Mouse (Mus musculus) embryo, embryonic 9.5 days (tissue): ENCODE results near the gene Nmnat2.

Experiments
- DNase-seq: peaks from one replicate; pipeline ENCODE4 v3.0.0-alpha.2; 2017; ENCODE audit errors: extremely low spot score

Gene Nmnat2

GRCm38 (mm10) chr1:152954821-152955523, at the start of gene Nmnat2:
TSS of gene Nmnat2 (plus strand) at chr1:152954993.
- DNase-seq: peak; percentile 36

DNA sequence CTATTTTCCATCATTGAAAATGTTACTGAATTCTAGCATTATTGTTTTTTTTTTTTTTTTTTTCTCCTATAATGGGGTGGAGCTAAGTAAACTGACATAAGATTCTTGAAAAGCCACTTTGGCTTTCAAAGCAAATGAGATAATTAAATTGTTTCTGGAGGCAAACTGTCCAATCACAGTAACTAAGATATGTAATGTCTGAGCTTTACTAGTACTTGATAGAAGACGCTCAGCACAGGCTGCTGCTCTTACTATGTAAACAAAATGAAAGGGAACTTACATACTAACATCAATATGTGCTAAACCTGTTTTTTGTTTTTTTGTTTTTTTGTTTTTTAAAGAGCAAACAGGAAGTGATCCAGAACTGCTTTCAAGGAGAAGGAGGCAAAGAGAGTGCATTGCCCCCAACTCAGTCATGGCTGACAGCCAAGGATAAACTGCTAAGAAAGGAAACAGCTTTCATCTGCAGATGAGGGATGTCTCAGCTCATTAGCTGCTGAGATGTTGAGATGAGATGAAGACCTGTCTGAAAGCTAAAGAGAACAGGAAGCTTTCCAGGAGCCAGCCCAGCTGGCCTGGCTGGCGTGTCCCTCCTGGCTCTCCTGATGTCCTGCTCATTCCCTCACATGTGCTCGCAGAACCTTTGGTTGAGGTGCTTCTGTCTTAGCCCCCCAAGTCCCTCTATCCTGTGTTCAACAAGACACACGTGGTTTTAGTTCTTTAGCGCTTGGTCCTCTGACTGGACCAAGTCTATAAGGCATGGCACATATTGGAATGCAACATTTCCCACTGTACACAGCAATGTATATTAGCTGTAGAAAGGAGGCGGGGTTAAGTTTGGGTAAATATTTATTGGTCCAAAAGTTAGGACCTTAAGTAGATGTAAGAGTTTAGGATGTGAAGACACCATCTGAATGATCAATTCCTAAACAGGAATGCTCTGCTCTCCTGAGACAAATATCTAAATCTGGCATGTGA, 41.0 kb upstream of the Nmnat2 start:
- DNase-seq: no peak

DNA sequence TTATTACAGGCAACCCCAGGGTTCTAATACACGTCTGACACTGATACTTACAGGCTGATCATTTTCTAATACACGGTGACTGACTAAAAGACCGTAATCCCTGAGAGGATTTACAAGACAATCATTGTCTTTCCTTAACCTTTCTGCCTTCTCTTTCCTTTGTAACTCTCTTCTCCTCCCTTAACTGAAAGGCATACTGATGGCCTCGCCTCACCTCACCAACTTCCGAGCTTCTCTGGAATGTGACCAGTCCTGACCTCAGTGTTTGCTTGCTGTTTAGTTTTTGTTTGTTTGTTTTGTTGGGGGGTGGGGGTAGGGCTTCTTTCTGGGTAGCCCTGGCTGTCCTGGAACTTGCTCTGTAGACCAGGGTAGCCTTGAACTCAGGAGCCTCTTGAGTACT, 39.0 kb upstream of the Nmnat2 start:
- no peak for DNase-seq

DNA sequence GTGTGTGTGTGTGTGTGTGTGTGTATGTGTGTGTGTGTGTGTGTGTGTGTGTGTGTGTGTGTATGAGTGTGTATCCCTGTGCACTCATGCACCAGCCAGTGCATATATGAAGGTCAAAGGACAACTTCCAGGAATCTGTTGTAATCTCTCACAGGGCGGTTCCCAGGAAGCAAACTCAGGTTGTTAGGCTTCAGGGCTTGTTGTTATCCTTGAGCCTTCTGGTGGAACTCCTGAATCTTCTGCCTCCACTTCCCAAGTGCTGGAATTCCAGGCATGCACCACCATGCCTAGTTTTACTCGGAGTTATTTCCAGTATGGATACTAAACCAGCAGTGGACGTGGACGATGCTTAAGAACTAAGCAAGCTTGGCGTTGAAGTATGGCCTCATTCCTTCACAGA, 37.9 kb upstream of the Nmnat2 start:
- no peak for DNase-seq

DNA sequence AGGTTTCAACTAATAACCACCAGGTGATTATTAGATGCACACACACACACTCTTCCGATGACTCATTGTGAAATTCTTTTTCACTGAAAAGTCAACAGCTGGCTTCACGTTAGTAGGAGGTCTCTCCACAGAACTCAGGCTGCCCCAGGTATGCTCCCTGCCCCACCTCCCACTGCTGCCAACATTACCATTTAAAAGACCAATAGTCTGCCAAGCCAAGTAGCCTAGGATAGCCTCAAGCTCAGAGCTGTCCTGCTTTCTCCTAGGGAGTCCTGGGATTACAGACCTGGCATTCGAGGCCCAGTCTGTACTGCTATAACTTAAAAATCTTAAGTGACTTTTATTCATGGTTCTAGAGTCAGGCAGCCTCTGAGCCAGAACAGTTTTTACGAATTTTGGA, 37.2 kb upstream of the Nmnat2 start:
- no peak for DNase-seq

DNA sequence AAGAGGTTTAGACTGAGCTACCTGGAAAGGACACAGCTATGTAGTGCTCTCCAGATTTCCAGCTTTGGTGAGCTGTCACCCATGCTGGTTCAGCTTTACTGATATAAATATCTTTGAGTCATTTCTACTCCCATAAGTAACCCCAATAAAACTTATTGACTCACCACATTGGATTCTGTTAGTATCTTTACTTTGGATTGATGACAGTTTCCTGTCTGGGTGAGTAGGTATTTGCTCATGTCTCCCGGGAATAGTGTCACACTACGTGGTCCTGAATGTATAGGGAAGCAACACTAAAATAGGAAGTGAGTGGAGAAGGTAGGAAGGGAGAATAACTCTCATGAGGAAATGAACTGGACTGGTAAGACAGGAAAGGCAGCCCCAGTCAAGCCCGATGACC, 33.0 kb upstream of the Nmnat2 start:
- no peak for DNase-seq

DNA sequence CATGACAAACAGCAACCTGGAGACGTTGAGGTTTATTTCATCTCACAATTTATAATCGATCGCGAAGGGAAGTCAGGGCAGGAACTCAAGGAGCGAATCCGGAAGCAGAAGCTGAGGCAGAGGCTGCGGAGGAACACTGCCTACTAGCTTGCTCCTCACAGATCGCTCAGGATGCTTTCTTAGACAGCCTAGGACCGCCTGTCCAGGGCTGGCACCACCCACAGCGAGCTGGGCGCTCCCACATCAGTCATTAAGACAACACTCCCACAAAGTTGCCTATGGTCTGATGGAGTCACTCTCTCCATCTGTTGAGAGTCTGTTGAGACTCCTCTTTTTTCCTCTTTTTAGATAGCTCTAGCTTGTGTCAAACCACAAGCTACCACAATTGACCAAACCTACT, 20.8 kb upstream of the Nmnat2 start:
- peak; percentile 12 for DNase-seq

DNA sequence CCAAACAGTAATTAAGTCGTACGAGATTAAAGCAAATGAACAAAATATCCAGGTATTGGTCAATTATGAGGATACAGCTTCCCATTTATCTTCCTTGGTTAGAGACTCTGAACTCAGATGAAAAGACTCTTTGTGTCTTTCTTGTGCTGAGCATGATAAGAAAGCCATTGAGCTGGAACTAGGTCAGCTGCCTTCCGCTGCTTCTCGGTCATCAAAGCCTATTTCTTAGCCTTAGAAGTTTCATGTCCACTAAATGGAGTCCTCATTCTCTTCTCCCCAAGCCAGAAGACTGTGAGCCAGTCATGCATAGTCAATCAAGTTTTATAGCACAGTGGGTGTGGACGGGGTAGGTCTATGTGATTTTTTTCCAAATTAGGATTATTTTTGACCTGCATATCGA, 19.3 kb upstream of the Nmnat2 start:
- DNase-seq: no peak

GRCm38 (mm10) chr1:152936365-152936764, 18.4 kb upstream of the Nmnat2 start:
- no peak for DNase-seq

GRCm38 (mm10) chr1:152942977-152943376, 11.8 kb upstream of the Nmnat2 start:
- no peak for DNase-seq

- DNase-seq: no peak
Measured at GRCm38 (mm10) chr1:152954167-152954566, 626 bp upstream of the Nmnat2 start.

DNA sequence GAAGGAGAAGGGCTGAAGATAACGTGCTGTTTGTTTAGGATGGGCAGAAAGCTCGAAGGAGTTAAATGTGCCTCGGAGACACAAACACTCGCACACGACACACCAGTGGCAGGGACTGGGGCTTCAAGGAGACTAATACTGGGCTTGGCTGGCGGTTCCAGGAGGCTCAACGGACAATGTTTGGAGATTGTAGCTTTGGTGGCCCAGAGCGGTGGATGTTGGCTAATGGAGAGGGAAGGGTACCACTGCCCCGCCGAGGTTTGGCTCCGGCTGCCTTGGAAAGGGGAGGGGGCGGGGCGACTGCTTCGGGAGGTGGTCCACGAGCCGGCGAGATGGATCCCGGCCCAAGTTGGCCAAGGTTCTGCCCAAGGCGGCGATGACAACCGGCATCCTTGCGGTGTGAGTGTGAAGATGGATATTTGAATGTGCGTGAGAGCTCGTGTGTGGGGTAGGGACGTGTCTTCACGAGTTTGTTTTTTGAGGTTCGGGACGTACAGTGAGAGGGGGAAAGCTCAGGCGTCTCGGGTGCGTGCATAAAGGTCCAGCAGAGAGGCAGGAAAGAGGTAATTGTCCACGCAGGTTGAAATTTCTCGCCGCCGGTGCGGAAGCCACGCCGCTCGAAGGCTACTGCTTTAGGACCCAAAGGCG, 895 bp downstream of the Nmnat2 start:
- peak; percentile 36 for DNase-seq

- peak; percentile 79 for DNase-seq
Measured at GRCm38 (mm10) chr1:152956221-152956620, 1.4 kb downstream of the Nmnat2 start.

- DNase-seq: no peak
Measured at GRCm38 (mm10) chr1:152964344-152964743, 9.6 kb downstream of the Nmnat2 start.

- DNase-seq: no peak
Measured at GRCm38 (mm10) chr1:152966222-152966621, 11.4 kb downstream of the Nmnat2 start.

DNA sequence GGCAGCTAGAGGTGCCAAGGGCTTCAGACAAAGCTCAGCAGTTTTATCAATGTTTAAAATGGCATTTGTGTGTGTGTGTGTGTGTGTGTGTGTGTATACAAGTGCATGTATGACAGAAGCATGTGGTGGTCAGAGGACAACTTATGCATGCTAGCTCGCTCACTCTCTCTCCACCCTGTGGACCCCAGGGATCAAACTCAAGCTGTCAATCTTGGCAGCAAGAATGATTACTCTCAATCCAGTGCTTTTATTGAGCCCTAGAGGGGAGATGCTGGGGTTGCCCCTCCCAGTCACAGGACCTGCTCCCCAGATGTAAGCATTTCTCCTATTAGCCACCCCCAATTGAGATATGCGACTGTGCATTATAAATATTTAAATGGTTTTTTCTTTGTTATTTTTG, 11.9 kb downstream of the Nmnat2 start:
- no peak for DNase-seq

- no peak for DNase-seq
Measured at GRCm38 (mm10) chr1:152969081-152969480, 14.3 kb downstream of the Nmnat2 start.

GRCm38 (mm10) chr1:152972957-152973356, 18.2 kb downstream of the Nmnat2 start:
- DNase-seq: peak; percentile 43

- no peak for DNase-seq
Measured at GRCm38 (mm10) chr1:152973421-152973820, 18.6 kb downstream of the Nmnat2 start.

DNA sequence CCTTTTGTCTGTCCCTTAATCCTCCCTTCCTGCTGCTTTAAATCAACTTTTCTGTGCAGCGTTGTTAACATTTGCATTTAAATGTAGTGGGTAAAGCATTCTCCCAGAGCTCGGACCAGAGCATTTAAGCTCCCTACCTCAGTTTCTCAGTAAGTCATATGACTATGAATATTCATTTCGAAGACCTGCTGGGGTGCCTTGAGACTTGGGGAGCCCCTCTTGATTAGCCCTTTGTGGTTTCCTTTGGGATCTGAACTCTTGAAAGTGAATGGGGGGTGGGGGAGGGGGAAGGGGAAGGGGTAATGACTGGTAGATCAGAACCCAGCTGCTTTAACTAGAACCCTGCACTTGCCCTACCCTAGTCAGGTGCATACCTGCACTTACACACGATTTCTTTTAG, 19.1 kb downstream of the Nmnat2 start:
- no peak for DNase-seq

GRCm38 (mm10) chr1:152975144-152975543, 20.4 kb downstream of the Nmnat2 start:
- no peak for DNase-seq

GRCm38 (mm10) chr1:152978700-152979099, 23.9 kb downstream of the Nmnat2 start:
- no peak for DNase-seq
